Mouse (Mus musculus) lung, embryonic 16.5 days (tissue): ENCODE results near the gene Vstm2l. TPM values are rescaled to one million over a fixed set of nuclear protein-coding genes. Genes with fewer than 3 reads are reported as not detected.

ENCODE experiments used
- ATAC-seq: fragments of 200-750 bp; cut with Nextera tagmentation; 2 replicates; pipeline ENCODE4 v1.8.0; 2017; ENCODE audit warnings: low read depth, mild to moderate bottlenecking, moderate library complexity
- H3K27ac ChIP-seq: fragments of 300-500 bp; sonication (generic); 2 replicates; pipeline ENCODE4 v1.5.1; 2014; ENCODE audit warnings: mild to moderate bottlenecking, control low read depth, low read length
- H3K27me3 ChIP-seq: fragments of 300-500 bp; sonication (generic); 2 replicates; pipeline ENCODE4 v1.6.1; 2014; ENCODE audit warnings: low read depth, low read length, mixed read lengths; ENCODE audit not compliant: control insufficient read depth, insufficient read depth
- H3K36me3 ChIP-seq: fragments of 300-500 bp; sonication (generic); 2 replicates; pipeline ENCODE4 v1.6.1; 2014; ENCODE audit warnings: low read length; ENCODE audit not compliant: control insufficient read depth, insufficient read depth
- H3K4me1 ChIP-seq: fragments of 300-500 bp; sonication (generic); replicated peaks from 2 replicates; pipeline ENCODE4 v1.6.1; 2014; ENCODE audit warnings: low read length, mixed read lengths; ENCODE audit not compliant: control insufficient read depth, insufficient read depth
- H3K4me2 ChIP-seq: fragments of 300-500 bp; sonication (generic); 2 replicates; pipeline ENCODE4 v1.6.1; 2014; ENCODE audit warnings: low read depth, low read length, control low read depth
- H3K4me3 ChIP-seq: fragments of 300-500 bp; sonication (generic); 2 replicates; pipeline ENCODE4 v1.5.1; 2014; ENCODE audit warnings: mild to moderate bottlenecking, low read length, control low read depth
- H3K9ac ChIP-seq: fragments of 300-500 bp; sonication (generic); 2 replicates; pipeline ENCODE4 v1.6.1; 2014; ENCODE audit warnings: low read length, control low read depth
- H3K9me3 ChIP-seq: fragments of 300-500 bp; sonication (generic); 2 replicates; pipeline ENCODE4 v1.6.1; 2016; ENCODE audit warnings: low read length; ENCODE audit not compliant: control insufficient read depth
- WGBS: fragments of 180-500 bp; shearing (Covaris S2); extraction: QIAGEN DNeasy Blood & Tissue Kit; methylation state at CpG from one replicate; pipeline ENCODE4 v1.1.7; 2014; 5-methylcytosine and 5-hydroxymethylcytosine counted together
- polyA plus RNA-seq: library from polyadenylated mRNA; unstranded; fragments of >200 nt; fragmentation: Nextera tagmentation; extraction: Ambion mirVana; gene quantifications from 2 replicates; pipeline ENCODE4 v1.2.1, GENCODE M21; 2015

The Vstm2l gene
- polyA plus RNA-seq, 1 experiment from 2014 or later, result not detected

DNA sequence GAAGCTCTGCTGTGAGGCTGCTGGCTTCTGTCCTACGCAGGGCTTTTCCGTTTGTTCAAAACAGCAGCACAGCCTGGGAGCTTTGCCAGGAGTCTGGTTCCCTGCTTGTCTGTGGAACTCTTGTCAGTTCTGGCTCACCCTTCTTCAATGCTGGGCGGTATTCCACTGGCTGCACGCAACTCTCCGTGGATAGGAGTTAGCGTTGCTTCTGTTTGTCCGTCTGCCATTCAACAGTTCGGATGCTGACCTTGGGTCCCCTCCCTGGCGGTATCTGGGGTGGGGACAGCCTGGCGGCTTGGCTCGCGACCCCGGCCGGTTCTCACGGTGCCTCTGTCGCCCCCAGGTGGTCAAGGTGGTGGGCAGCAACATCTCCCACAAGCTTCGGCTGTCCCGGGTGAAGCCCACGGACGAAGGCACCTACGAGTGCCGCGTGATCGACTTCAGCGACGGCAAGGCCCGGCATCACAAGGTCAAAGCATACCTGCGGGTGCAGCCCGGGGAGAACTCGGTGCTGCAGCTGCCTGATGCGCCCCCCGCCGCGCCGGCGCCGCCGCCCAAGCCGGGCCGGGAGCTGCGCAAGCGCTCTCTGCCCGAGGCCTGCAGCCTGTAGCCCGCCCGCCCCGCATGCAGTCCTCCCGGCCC lies 29.2 kb downstream of the Vstm2l start:
- H3K4me3 ChIP-seq, result peak overlapping the region; percentile 56
- peak; percentile 87 for ATAC-seq
- H3K9ac ChIP-seq, result peak overlapping the region; percentile 68
- no peak overlapping the region; the same call in 1 of the 2 replicates for H3K27ac ChIP-seq
- peaks cover 8% of the 10 kb centered on the region for H3K4me1 ChIP-seq
- H3K4me2 ChIP-seq, result peak overlapping the region; percentile 97
- no peaks in the 10 kb centered on the region for H3K9me3 ChIP-seq
- WGBS, result under 1% methylated on average over 46 of the region's 47 CpGs
- H3K36me3 ChIP-seq, result no peaks in the 10 kb centered on the region
- H3K27me3 ChIP-seq, result peaks cover 19% of the 10 kb centered on the region

DNA sequence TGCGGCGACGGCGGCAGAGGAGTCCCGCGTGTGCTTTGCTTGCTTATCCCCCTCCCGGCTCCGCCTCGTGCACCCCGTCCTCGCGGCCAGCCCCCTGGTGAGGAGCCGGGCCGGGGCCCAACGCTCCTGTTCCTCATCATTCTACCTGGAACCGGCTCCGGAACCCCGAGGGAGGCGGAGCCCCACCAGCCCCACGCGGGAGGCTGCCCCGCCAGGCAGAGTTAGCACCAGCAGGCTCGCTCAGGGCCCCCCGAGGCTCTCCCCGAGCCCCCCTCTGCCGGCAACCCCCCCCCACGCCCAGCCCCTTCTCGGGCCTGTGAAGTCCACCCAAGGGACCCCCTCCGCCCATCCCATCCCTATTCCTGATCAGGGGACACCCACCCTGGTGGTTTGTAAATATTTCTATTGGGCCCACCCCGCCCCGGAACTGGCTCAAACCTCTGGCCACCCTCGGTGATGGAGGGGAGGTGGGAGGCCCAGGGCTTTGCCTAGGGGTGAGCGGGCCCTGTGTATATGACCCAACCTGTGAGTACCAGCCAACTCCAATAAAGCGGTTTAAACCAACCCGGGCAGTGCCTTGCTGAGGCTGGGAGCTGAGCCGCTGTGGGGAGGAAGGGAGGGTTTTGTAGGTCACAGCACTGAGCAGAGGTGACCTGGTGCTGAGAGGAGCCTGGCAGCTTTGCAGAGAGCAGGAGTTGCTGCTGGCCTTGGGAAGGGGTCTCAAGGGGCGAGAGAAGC lies 29.9 kb downstream of the Vstm2l start:
- H3K36me3 ChIP-seq, result no peaks in the 10 kb centered on the region
- no peaks in the 10 kb centered on the region for H3K9me3 ChIP-seq
- H3K27ac ChIP-seq, result no peak overlapping the region
- H3K27me3 ChIP-seq, result peaks cover 19% of the 10 kb centered on the region
- ATAC-seq, result peak; percentile 26; the same call in 1 of the 2 replicates
- H3K4me1 ChIP-seq, result peaks cover 8% of the 10 kb centered on the region
- H3K4me2 ChIP-seq, result peak overlapping the region; percentile 97
- H3K4me3 ChIP-seq, result peak overlapping the region; percentile 56
- 9% methylated on average over 32 of the region's 37 CpGs for WGBS
- H3K9ac ChIP-seq, result peak overlapping the region; percentile 68

DNA sequence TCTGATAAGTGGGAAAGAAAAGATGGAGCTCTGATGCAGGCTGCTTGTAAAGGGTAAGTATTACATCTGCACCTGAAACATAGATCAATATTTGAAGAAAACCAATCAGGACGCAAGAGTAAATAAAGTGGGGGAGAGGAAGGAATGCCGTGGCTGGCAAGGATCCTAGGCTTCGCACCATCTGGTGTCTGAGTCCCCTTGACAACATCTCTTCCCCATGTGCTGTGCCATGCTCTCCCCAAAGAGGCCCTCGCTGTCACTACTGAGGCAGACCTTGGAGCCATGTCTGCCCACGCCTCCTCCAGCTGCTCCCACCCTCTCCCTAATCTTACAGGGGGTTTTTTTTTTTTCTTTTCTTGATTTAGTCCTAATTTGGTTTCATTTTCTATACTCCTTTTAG lies 39.5 kb downstream of the Vstm2l start:
- Histone ChIP-seq H3K4me2 (no peak overlapping the region), H3K4me3 (no peak overlapping the region), H3K9me3 (no peaks in the 10 kb centered on the region), H3K27ac (no peak overlapping the region), H3K36me3 (no peaks in the 10 kb centered on the region), H3K4me1 (no peaks in the 10 kb centered on the region), H3K9ac (no peak overlapping the region), H3K27me3 (no peaks in the 10 kb centered on the region)
- WGBS, result 44% methylated on average over 5 of the region's 5 CpGs
- no peak for ATAC-seq

DNA sequence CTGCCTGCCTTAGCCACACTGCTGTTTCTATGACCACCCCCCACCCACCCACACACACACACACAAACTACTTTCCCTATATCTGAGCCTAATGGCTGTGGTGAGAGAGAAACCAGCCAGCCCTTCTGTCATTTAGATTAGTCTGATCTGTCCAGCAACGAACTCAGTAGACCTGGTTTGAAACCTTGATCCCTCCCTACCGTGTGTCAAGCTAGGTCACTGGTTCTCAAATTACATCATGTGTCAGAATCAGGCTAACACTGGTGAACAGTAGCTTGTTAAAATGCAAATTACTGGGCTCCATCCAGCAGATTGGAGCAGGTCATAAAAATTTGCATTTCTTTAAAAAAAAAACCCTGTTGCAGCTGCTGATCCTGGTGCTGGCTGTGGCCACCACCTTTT lies 43.3 kb downstream of the Vstm2l start:
- Histone ChIP-seq H3K36me3 (no peaks in the 10 kb centered on the region), H3K27ac (no peak overlapping the region), H3K27me3 (no peaks in the 10 kb centered on the region), H3K9ac (no peak overlapping the region), H3K9me3 (no peaks in the 10 kb centered on the region), H3K4me1 (no peaks in the 10 kb centered on the region), H3K4me3 (no peak overlapping the region), H3K4me2 (no peak overlapping the region)
- WGBS, result 5% methylated on average over 2 of the region's 2 CpGs
- ATAC-seq, result no peak

DNA sequence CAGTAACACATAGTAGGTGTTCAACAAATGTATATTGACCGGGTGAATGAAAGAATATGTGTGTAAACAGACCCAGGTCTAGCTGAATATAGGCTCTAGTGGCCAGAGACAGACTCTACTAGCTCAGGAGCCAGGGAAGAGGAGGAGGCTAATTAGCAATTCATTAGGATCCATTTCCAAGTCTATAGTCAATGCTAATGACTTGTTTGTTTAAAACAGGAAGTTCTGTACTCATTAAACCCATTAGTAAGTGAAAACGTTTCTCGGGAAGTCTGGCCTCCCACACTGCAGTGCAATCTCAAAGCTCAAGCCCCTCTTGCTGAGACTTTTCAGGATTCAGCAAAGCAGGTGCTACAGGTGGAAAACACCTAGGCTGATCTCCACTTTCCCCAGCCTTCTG lies 53.4 kb downstream of the Vstm2l start:
- 17% methylated on average over 3 of the region's 3 CpGs for WGBS
- no peaks in the 10 kb centered on the region for H3K36me3 ChIP-seq
- H3K27ac ChIP-seq, result no peak overlapping the region
- no peaks in the 10 kb centered on the region for H3K4me1 ChIP-seq
- no peaks in the 10 kb centered on the region for H3K27me3 ChIP-seq
- H3K9me3 ChIP-seq, result no peaks in the 10 kb centered on the region
- H3K4me2 ChIP-seq, result no peak overlapping the region
- ATAC-seq, result no peak
- no peak overlapping the region for H3K4me3 ChIP-seq
- no peak overlapping the region for H3K9ac ChIP-seq

DNA sequence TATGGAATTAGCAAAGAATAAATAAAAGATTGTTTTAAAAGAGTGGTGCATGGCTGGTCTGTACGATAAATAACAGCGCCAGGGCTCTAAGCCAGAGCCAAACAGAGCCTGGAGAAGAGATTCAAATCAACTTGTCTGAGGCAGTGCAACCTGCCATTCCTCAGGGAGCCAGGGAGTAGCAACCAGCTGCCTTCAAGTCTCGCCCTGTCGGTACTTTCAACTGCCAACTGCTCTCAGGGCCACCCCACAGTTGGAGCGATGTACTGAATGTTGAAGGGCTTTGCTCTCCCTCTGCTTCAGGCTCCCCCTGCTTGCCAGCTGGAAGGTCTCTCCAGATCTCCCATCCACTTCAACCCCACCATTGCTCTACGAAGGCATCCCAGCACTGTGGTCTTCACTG lies 55.7 kb downstream of the Vstm2l start:
- H3K9ac ChIP-seq, result no peak overlapping the region
- 58% methylated on average over 6 of the region's 6 CpGs for WGBS
- no peak overlapping the region for H3K27ac ChIP-seq
- H3K4me2 ChIP-seq, result no peak overlapping the region
- H3K27me3 ChIP-seq, result peaks cover 5% of the 10 kb centered on the region; the same call in 1 of the 2 replicates
- H3K4me3 ChIP-seq, result no peak overlapping the region
- ATAC-seq, result no peak
- no peaks in the 10 kb centered on the region for H3K4me1 ChIP-seq
- H3K36me3 ChIP-seq, result no peaks in the 10 kb centered on the region
- no peaks in the 10 kb centered on the region for H3K9me3 ChIP-seq

DNA sequence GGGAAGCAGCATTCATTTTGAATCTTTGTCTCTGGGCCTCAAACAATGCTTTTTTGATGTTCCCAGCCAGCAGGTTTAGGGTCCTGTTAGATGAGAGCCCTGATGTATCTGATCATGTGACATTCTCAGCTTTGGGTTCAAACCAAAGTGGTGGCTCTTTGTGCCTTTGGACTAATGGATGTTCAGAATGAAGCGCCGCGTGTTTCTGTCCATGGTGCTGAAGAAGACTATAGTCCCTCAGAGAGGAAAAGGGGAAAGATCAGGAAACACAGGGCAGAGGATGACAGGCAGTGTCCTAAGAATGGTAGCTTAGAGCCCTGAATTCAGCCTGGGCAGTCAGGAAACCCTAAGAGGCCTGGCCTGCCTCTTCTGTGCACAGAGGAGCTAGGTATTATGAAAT lies 56.2 kb downstream of the Vstm2l start:
- no peaks in the 10 kb centered on the region for H3K4me1 ChIP-seq
- H3K4me3 ChIP-seq, result no peak overlapping the region
- no peak for ATAC-seq
- H3K36me3 ChIP-seq, result no peaks in the 10 kb centered on the region
- WGBS, result 1% methylated on average over 3 of the region's 3 CpGs
- peaks cover 6% of the 10 kb centered on the region; the same call in 1 of the 2 replicates for H3K27me3 ChIP-seq
- H3K9ac ChIP-seq, result no peak overlapping the region
- H3K27ac ChIP-seq, result no peak overlapping the region
- no peaks in the 10 kb centered on the region for H3K9me3 ChIP-seq
- H3K4me2 ChIP-seq, result no peak overlapping the region

DNA sequence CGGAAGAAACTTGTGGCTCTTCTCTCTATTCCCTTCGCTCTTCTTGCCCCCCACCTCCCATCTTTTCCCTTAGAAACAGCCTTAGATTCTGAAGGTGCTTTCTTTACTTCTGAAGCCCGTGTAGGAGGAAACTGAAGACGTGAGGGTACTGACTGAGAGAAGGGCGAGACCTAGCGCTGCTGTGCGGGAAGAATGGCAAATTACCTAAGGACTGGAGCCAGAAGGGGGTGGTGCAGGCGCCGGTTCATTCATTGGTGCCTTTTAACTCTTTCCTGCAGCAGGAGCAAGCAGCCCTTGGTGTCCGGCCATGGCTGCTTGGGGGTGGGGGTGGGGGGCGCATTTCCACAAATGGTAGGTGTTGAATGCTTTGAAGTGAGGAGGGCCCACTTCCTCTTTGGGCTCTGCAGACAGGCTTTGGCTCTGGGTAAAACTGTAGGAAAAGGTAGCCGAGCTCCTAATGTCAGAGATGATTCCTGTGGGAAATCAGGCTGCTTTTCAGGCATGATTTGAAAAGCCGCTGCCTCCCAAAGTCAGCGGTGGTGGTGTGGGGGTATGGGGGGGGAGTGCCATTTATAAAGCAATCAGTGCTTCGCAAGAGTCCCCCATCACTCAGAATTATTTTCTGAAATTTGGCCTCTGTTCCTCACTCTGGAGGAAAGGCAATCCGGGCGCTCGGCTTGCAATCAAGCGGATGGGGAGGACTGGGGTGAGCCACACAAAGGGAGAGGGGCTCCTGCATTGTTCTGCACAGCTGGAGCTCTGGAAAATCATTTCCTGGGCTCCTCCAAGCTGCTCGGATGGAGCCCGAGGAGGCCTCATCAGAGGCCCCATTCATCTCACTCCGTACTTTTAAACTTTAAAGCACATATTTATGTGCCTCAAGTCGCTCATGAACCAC lies 60.4 kb downstream of the Vstm2l start:
- Histone ChIP-seq H3K4me3 (no peak overlapping the region), H3K4me1 (no peaks in the 10 kb centered on the region), H3K4me2 (no peak overlapping the region), H3K9me3 (no peaks in the 10 kb centered on the region), H3K9ac (no peak overlapping the region), H3K36me3 (no peaks in the 10 kb centered on the region), H3K27me3 (peaks cover 6% of the 10 kb centered on the region; the same call in 1 of the 2 replicates), H3K27ac (no peak overlapping the region)
- 4% methylated on average over 23 of the region's 23 CpGs for WGBS
- no peak for ATAC-seq

DNA sequence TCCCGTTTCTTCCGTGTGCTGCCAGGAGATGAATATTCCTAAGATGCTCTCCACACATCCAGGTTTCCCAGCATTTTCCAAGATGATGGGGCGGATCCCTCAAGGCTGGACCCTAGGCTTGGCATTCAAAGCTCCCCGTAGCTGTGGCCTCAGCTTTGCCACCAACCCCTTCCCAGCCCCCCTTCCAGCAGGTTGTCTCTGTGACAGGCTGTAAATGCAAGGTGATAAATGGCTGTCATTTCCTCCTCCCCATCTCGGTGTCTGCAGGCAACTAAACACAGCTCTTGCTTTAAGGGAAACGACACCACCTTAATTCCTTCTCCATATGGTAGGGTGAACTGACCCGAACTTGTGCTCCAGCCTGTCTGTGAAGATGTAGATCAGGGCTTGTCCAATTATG lies 61.1 kb downstream of the Vstm2l start:
- no peak overlapping the region for H3K4me3 ChIP-seq
- ATAC-seq, result no peak
- H3K4me1 ChIP-seq, result no peaks in the 10 kb centered on the region
- no peaks in the 10 kb centered on the region for H3K9me3 ChIP-seq
- H3K27me3 ChIP-seq, result peaks cover 6% of the 10 kb centered on the region; the same call in 1 of the 2 replicates
- no peak overlapping the region for H3K27ac ChIP-seq
- WGBS, result 7% methylated on average over 7 of the region's 7 CpGs
- H3K36me3 ChIP-seq, result no peaks in the 10 kb centered on the region
- no peak overlapping the region for H3K4me2 ChIP-seq
- no peak overlapping the region for H3K9ac ChIP-seq
